In the genomic region with DNA sequence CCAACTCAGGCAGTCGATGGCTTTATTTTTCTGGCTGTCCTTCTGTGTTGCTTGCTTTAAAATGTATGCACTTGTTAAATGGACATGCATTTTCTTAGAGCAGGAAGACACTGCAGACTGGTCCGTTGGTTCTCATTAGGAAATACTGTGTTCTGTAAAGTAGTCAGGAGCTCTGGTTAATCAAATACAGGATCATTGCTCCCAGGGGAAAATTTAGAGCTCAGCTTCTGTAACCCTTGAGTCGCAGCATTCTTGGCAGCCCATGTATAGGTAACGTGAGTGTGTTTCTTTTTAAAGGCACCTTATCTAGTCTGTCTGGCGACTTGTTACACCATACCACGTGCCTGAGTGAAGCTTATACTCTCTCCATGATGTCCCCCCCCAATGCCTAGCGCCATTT, we compare ENCODE assay signal across 9 mouse cellular contexts.
"Had no signal": no experiment of that assay in that cellular context is flagged by ENCODE, and none has a peak within 500 bp of the region (broad histone marks: within the 10 kb centered on the region; RNA-seq: fewer than 3 reads in every experiment).

No protein-coding gene starts in this region.

- H3K9ac ChIP-seq: limb, embryonic 13.5 days; liver, embryonic 14.5 days; midbrain, embryonic 13.5 days; neural tube, embryonic 13.5 days had no signal

- H3K27me3 ChIP-seq: limb, embryonic 13.5 days; midbrain, embryonic 13.5 days; neural tube, embryonic 13.5 days had no signal

- H3K4me3 ChIP-seq: limb, embryonic 13.5 days; midbrain, embryonic 13.5 days; neural tube, embryonic 13.5 days had no signal

- H3K9me3 ChIP-seq: limb, embryonic 13.5 days; midbrain, embryonic 13.5 days; neural tube, embryonic 13.5 days had no signal

- ATAC-seq: intestine, embryonic 16.5 days; midbrain, embryonic 13.5 days had no signal

- H3K27ac ChIP-seq: limb, embryonic 13.5 days; liver, embryonic 14.5 days; midbrain, embryonic 13.5 days; neural tube, embryonic 13.5 days had no signal

- H3K4me2 ChIP-seq: limb, embryonic 13.5 days; midbrain, embryonic 13.5 days; neural tube, embryonic 13.5 days had no signal

- DNase-seq: left cerebral cortex, postnatal 4 days; lung, adult 18-20 months; right cerebral cortex, adult 18-20 months; right cerebral cortex, postnatal 25 days had no signal
